Mouse (Mus musculus) C2C12 (cell line): Measurements from ENCODE around the gene Kcnh6.

Source experiments
- CTCF ChIP-seq: IDR thresholded peaks from one replicate; pipeline ENCODE4 v1.5.1; 2011; ENCODE audit not compliant: control insufficient read depth, insufficient read depth, insufficient read length
- FOSL1 ChIP-seq: IDR thresholded peaks from one replicate; pipeline ENCODE4 v1.8.0; 2011; ENCODE audit warnings: mild to moderate bottlenecking, low read length; ENCODE audit not compliant: poor library complexity, insufficient read depth, severe bottlenecking
- USF1 ChIP-seq: IDR thresholded peaks from one replicate; pipeline ENCODE4 v1.6.1; 2011; ENCODE audit warnings: low read depth, mild to moderate bottlenecking, control low read depth, moderate library complexity

- TF ChIP-seq USF1, result no peak
- TF ChIP-seq CTCF, result no peak
- no peak for TF ChIP-seq FOSL1
Measured at GRCm38 (mm10) chr11:105994375-105994774, 13.5 kb upstream of the Kcnh6 start, which contains the start of gene Ace3.
